8 mouse cellular contexts compared by ENCODE assay signal in genomic region chr4:120368663-120369062, GRCm38 (mm10). TPM values are rescaled to one million over a fixed set of nuclear protein-coding genes. Genes with fewer than 3 reads are reported as not detected.
DNase-seq lines count a peak whose midpoint lies in the region; ATAC-seq and TF ChIP-seq lines count a peak whose summit lies in the region.

No protein-coding gene starts in this region.

- 0 out of 2 replicates have a peak, but pooled peaks have one; percentile 24 for TF ChIP-seq EP300 in heart, adult 2 months (IDR thresholded peaks at IDR 0.05; ENCODE audit: insufficient read depth, low read depth, low read length)

- in situ Hi-C loops in Patski (cut with MboI; ENCODE audit: low pct_unique_long_range_greater_than_20kb) = no loop called here

- H3K9ac ChIP-seq in heart, adult 2 months (ENCODE audit: low read depth, low read length) = no peak overlapping the region
- H3K9ac ChIP-seq in heart, embryonic 12.5 days = no peak overlapping the region

- H3K4me2 ChIP-seq in heart, embryonic 12.5 days = no peak overlapping the region

- no peak for TF ChIP-seq POLR2A in heart, adult 2 months (IDR thresholded peaks at IDR 0.05; ENCODE audit: insufficient read depth, low read depth, low read length)

- TF ChIP-seq CTCF in heart, adult 2 months (IDR thresholded peaks at IDR 0.05) = peak; percentile 89
- TF ChIP-seq CTCF in Patski (IDR thresholded peaks at IDR 0.05) = peak; percentile 83
- peak; percentile 97 for TF ChIP-seq CTCF in layer of hippocampus, adult 2 months (conservative IDR thresholded peaks at IDR 0.05)

- intact Hi-C loops in heart, adult 2 months (cut with DNase I) = loop anchor here (1.0 kb wide), 1 partner anchor 143 kb away; no protein-coding TSS in a partner anchor

- no peak overlapping the region for H3K4me3 ChIP-seq in heart, adult 2 months
- no peak overlapping the region for H3K4me3 ChIP-seq in heart, embryonic 12.5 days
- H3K4me3 ChIP-seq in layer of hippocampus, adult 2 months = no peak overlapping the region

- H3K36me3 ChIP-seq in heart, adult 2 months (ENCODE audit: control insufficient read depth, insufficient read depth, low read length) = no peaks in the 10 kb centered on the region
- no peaks in the 10 kb centered on the region for H3K36me3 ChIP-seq in heart, embryonic 12.5 days
- no peaks in the 10 kb centered on the region for H3K36me3 ChIP-seq in splenic B cell, adult 2 months (ENCODE audit: control insufficient read depth, insufficient read depth, low read length, poor library complexity, severe bottlenecking)

- no peak for ATAC-seq in heart, embryonic 12.5 days (ENCODE audit: insufficient number of reproducible peaks, low FRiP score)
- ATAC-seq in Patski = no peak
- ATAC-seq in megakaryocyte, adult 5-6 weeks (ENCODE audit: poor library complexity, severe bottlenecking) = peak; percentile 79

- DNase-seq in heart, adult 2 months = peak; percentile 53 to 58
- DNase-seq in Patski (ENCODE audit: low read depth, low spot score) = no peak
- peak; percentile 82 to 87 for DNase-seq in cerebellum, postnatal 14 days
- DNase-seq in frontal cortex, postnatal 36 days (ENCODE audit: low spot score in 2 of 2) = peak; percentile 75 to 79
- peak; percentile 69 to 79 for DNase-seq in layer of hippocampus, adult 2 months (ENCODE audit: low spot score in 2 of 2)
- DNase-seq in splenic B cell, adult 2 months (ENCODE audit: low read depth, low spot score) = peak; percentile 71

- POLR2A ChIA-PET in Patski (lab: Charles Lee) = interaction anchor here (0.8 kb wide), 1 partner anchor 12 kb away, joined by 3 read pairs; no protein-coding TSS in a partner anchor

- H3K79me2 ChIP-seq in heart, adult 2 months (replicated peaks; ENCODE audit: control insufficient read depth, insufficient read depth, low read length) = no peaks in the 10 kb centered on the region

- H3K9me3 ChIP-seq in heart, embryonic 12.5 days (replicated peaks) = no peaks in the 10 kb centered on the region

- H3K27me3 ChIP-seq in heart, adult 2 months (ENCODE audit: control insufficient read depth, insufficient read depth, low read length) = no peaks in the 10 kb centered on the region
- H3K27me3 ChIP-seq in heart, embryonic 12.5 days (replicated peaks) = peaks cover 64% of the 10 kb centered on the region
- H3K27me3 ChIP-seq in Patski = peaks cover 4% of the 10 kb centered on the region
- no peaks in the 10 kb centered on the region for H3K27me3 ChIP-seq in splenic B cell, adult 2 months (ENCODE audit: control insufficient read depth, insufficient read depth, low read length, poor library complexity, severe bottlenecking)

- CTCF ChIA-PET in Patski (lab: Charles Lee) = interaction anchor here (0.9 to 2.9 kb wide), 6 partner anchors 11 to 142 kb away, joined by 3 to 11 read pairs (median 6); no protein-coding TSS in a partner anchor

- WGBS in heart, adult 2 months = 15% methylated on average over 4 of the region's 4 CpGs
- 5% methylated on average over 4 of the region's 4 CpGs for WGBS in heart, embryonic 12.5 days

- H3K27ac ChIP-seq in heart, adult 2 months = peak overlapping the region; percentile 5
- H3K27ac ChIP-seq in heart, embryonic 12.5 days (ENCODE audit: poor library complexity, severe bottlenecking) = no peak overlapping the region
- peak overlapping the region; percentile 61; the same call in 1 of the 2 replicates for H3K27ac ChIP-seq in layer of hippocampus, adult 2 months

- peaks cover 3% of the 10 kb centered on the region for H3K4me1 ChIP-seq in heart, adult 2 months (ENCODE audit: control insufficient read depth, insufficient read depth, low read length)
- H3K4me1 ChIP-seq in heart, embryonic 12.5 days (replicated peaks) = peaks cover 16% of the 10 kb centered on the region

RNA-seq across cellular contexts. Expression of gene Scmh1, which starts 36.4 kb away (rescaled TPM):
- 10 to 100 TPM; 53.1 to 67.9 TPM for total RNA-seq in heart, adult 2 months (2021)
- 48.1 and 63.6 TPM in 2 replicates for polyA plus RNA-seq in heart, adult 2 months (2012; rRNA removed)
- 90.1 and 102 TPM in 2 replicates for polyA plus RNA-seq in heart, embryonic 12.5 days (2016; fragmentation: Nextera tagmentation; extraction: Ambion mirVana)
- polyA plus RNA-seq in Patski (2021) = 39.8 TPM
- 10 to 100 TPM; 87.9 to 92.3 TPM for total RNA-seq in layer of hippocampus, adult 2 months (2021)
- 31.3 and 41.7 TPM in 2 replicates for total RNA-seq in megakaryocyte, adult 5-6 weeks (2015)
- 6.8 and 9.0 TPM in 2 replicates for total RNA-seq in megakaryocyte, adult 5-6 weeks (2017)
